Comparison of ENCODE assay signal across 8 mouse cellular contexts in genomic region chrX:36939806-36940413, GRCm38 (mm10). TPM values are rescaled to one million over a fixed set of nuclear protein-coding genes. Genes with fewer than 3 reads are reported as not detected.
A peak's percentile ranks its signal among the peaks of the same experiment; 100 is the strongest.
DNase-seq lines count a peak whose midpoint lies in the region; ATAC-seq and TF ChIP-seq lines count a peak whose summit lies in the region.

No protein-coding gene starts in this region.

- H3K36me3 ChIP-seq in hindbrain, embryonic 15.5 days: peaks cover 6% of the 10 kb centered on the region; the same call in 1 of the 2 replicates
- peaks cover 19% of the 10 kb centered on the region for H3K36me3 ChIP-seq in hindbrain, embryonic 10.5 days
- no peaks in the 10 kb centered on the region for H3K36me3 ChIP-seq in MEL (ENCODE audit: control insufficient read depth in 1 of 2, insufficient read depth in 2 of 2, low read length in 2 of 2)

- no peak overlapping the region for H3K4me3 ChIP-seq in hindbrain, embryonic 15.5 days
- no peak overlapping the region for H3K4me3 ChIP-seq in hindbrain, embryonic 10.5 days
- no peak overlapping the region for H3K4me3 ChIP-seq in MEL (ENCODE audit: control insufficient read depth in 1 of 2, insufficient read depth in 1 of 2, low read depth in 2 of 2, low read length in 2 of 2)

- TF ChIP-seq RAD21 in MEL (IDR thresholded peaks at IDR 0.05; ENCODE audit: low read depth, low read length): no peak

- H3K4me1 ChIP-seq in hindbrain, embryonic 15.5 days (replicated peaks): no peaks in the 10 kb centered on the region
- no peaks in the 10 kb centered on the region for H3K4me1 ChIP-seq in hindbrain, embryonic 10.5 days (replicated peaks)
- peaks cover 0 to 2% of the 10 kb centered on the region in 2 experiments; a peak in 1 of 4 replicates for H3K4me1 ChIP-seq in MEL (ENCODE audit: control insufficient read depth in 1 of 2, insufficient read depth in 2 of 2, low read length in 2 of 2)

- no peak overlapping the region for H3K27ac ChIP-seq in hindbrain, embryonic 15.5 days (replicated peaks)
- no peak overlapping the region for H3K27ac ChIP-seq in hindbrain, embryonic 10.5 days
- no peak overlapping the region for H3K27ac ChIP-seq in MEL (ENCODE audit: control insufficient read depth, low read depth, low read length)

- no peak for DNase-seq in hindbrain, embryonic 10.5 days (ENCODE audit: low spot score)
- peak; percentile 81 for DNase-seq in MEL (ENCODE audit: low read depth, low spot score)
- peak; percentile 17 to 22 for DNase-seq in cerebellum, postnatal 14 days
- peak; percentile 14 for DNase-seq in heart, postnatal 25 days (ENCODE audit: low spot score)
- peak; percentile 67 for DNase-seq in lung, postnatal 14 days
- no peak for DNase-seq in embryo, embryonic 9.5 days (ENCODE audit: extremely low spot score)
- no peak for DNase-seq in thymus, postnatal 10 days (ENCODE audit: low spot score in 2 of 2)

- H3K9me3 ChIP-seq in hindbrain, embryonic 15.5 days: no peaks in the 10 kb centered on the region
- peaks cover 3% of the 10 kb centered on the region; the same call in 1 of the 2 replicates for H3K9me3 ChIP-seq in hindbrain, embryonic 10.5 days
- no peaks in the 10 kb centered on the region for H3K9me3 ChIP-seq in MEL (replicated peaks; ENCODE audit: insufficient read depth, low read length)

- WGBS in hindbrain, embryonic 15.5 days: 71% methylated on average over 4 of the region's 4 CpGs
- 90% methylated on average over 4 of the region's 4 CpGs for WGBS in hindbrain, embryonic 10.5 days

- no peaks in the 10 kb centered on the region for H3K79me2 ChIP-seq in MEL (ENCODE audit: control insufficient read depth, insufficient read depth, low read length, poor library complexity)

- peak; percentile 61 for ATAC-seq in hindbrain, embryonic 15.5 days (ENCODE audit: low FRiP score, low read depth)

- TF ChIP-seq EP300 in MEL (IDR thresholded peaks at IDR 0.05; ENCODE audit: low read depth in 1 of 2, low read length in 2 of 2): peak; percentile 59 to 77

- H3K4me2 ChIP-seq in hindbrain, embryonic 15.5 days: no peak overlapping the region

- no peak overlapping the region for H3K9ac ChIP-seq in hindbrain, embryonic 15.5 days
- H3K9ac ChIP-seq in MEL (ENCODE audit: control insufficient read depth, low read depth, low read length, poor library complexity, severe bottlenecking): no peak overlapping the region

- H3K27me3 ChIP-seq in hindbrain, embryonic 15.5 days: no peaks in the 10 kb centered on the region
- H3K27me3 ChIP-seq in hindbrain, embryonic 10.5 days (ENCODE audit: insufficient read depth, poor library complexity, severe bottlenecking): no peaks in the 10 kb centered on the region
- H3K27me3 ChIP-seq in MEL (ENCODE audit: control insufficient read depth in 1 of 2, insufficient read depth in 2 of 2, low read length in 2 of 2): no peaks in the 10 kb centered on the region

- no peak for TF ChIP-seq CTCF in MEL (IDR thresholded peaks at IDR 0.05 in 2 of 3, conservative IDR thresholded peaks at IDR 0.05 in 1 of 3; ENCODE audit: control insufficient read depth in 1 of 3, insufficient read depth in 1 of 3, low read depth in 2 of 3, low read length in 3 of 3, poor library complexity in 1 of 3, severe bottlenecking in 1 of 3)

- intact Hi-C loops in heart, postnatal 25 days (cut with DNase I): no loop called here

- TF ChIP-seq POLR2A in MEL (IDR thresholded peaks at IDR 0.05; ENCODE audit: control insufficient read depth in 1 of 2, insufficient read depth in 1 of 2, low read depth in 1 of 2, low read length in 2 of 2, poor library complexity in 1 of 2): no peak

TF ChIP-seq in MEL, 35 proteins besides CTCF, POLR2A, EP300 and RAD21:
- TF ChIP-seq CHD2 (IDR thresholded peaks at IDR 0.05; ENCODE audit: low read length) (no peak), POLR2AphosphoS5 (IDR thresholded peaks at IDR 0.05; ENCODE audit: borderline replicate concordance, low read depth, low read length) (no peak), TAL1 (IDR thresholded peaks at IDR 0.05; ENCODE audit: low read length) (peak; percentile 24; the same call in 1 of the 2 replicates), MYC (IDR thresholded peaks at IDR 0.05; ENCODE audit: low read depth, low read length) (0 out of 2 replicates have a peak, but pooled peaks have one; percentile 30), RCOR1 (IDR thresholded peaks at IDR 0.05; ENCODE audit: low read depth, low read length) (peak; percentile 96), GATA1 (IDR thresholded peaks at IDR 0.05; ENCODE audit: low read depth, low read length) (peak; percentile 61), ETS1 (IDR thresholded peaks at IDR 0.05; ENCODE audit: low read depth, low read length) (0 out of 2 replicates have a peak, but pooled peaks have one; percentile 48), MAZ (IDR thresholded peaks at IDR 0.05; ENCODE audit: low read depth, low read length) (no peak)

RNA-seq across cellular contexts. Expression of gene Nkrf, which starts 37.2 kb away (rescaled TPM):
- polyA plus RNA-seq in hindbrain, embryonic 15.5 days (2015; fragmentation: Nextera tagmentation; extraction: Ambion mirVana): 14.8 and 16.1 TPM in 2 replicates
- 3.0 and 4.7 TPM in 2 replicates for polyA plus RNA-seq in hindbrain, embryonic 10.5 days (2016; fragmentation: Nextera tagmentation; extraction: Ambion mirVana)
- 9.2 and 9.5 TPM in 2 replicates for total RNA-seq in MEL (2012; rRNA removed)
- 10 to 100 TPM; 14.1 to 59.3 TPM for polyA plus RNA-seq in MEL (2012; ENCODE audit: insufficient read depth in 1 of 2, insufficient read length in 2 of 2, low read depth in 1 of 2, low replicate concordance in 2 of 2, missing spikeins in 1 of 2)
- total RNA-seq in heart, postnatal 25 days (2021): 1 to 10 TPM; 3.2 to 3.9 TPM

RNA-seq across cellular contexts. Expression of gene Sept6, which starts 51.7 kb away (rescaled TPM):
- 68.8 and 73.5 TPM in 2 replicates for polyA plus RNA-seq in hindbrain, embryonic 15.5 days (2015; fragmentation: Nextera tagmentation; extraction: Ambion mirVana)
- polyA plus RNA-seq in hindbrain, embryonic 10.5 days (2016; fragmentation: Nextera tagmentation; extraction: Ambion mirVana): 37.5 and 46.3 TPM in 2 replicates
- 16.5 and 23.4 TPM in 2 replicates for total RNA-seq in MEL (2012; rRNA removed)
- polyA plus RNA-seq in MEL (2012; ENCODE audit: insufficient read depth in 1 of 2, insufficient read length in 2 of 2, low read depth in 1 of 2, low replicate concordance in 2 of 2, missing spikeins in 1 of 2): 10 to 100 TPM in 1 of 2 experiments, not detected in 1; 37.8 TPM
- total RNA-seq in heart, postnatal 25 days (2021): 1 to 10 TPM; 4.6 to 5.4 TPM

Comparison
In these comparisons a context has a peak if more than half of its experiments do, and no peak if none do; other contexts are left out.
1. DNase-seq: peak in MEL (single experiment), cerebellum, postnatal 14 days (2 of 2), heart, postnatal 25 days (single experiment) and lung, postnatal 14 days (single experiment); none in hindbrain, embryonic 10.5 days (single experiment), embryo, embryonic 9.5 days (single experiment) and thymus, postnatal 10 days (0 of 2).